Mouse (Mus musculus) small intestine, adult 2 months (tissue): ENCODE results near the gene Arpc1a.

ENCODE experiments used
- CTCF ChIP-seq: fragments of 200-500 bp; IDR thresholded peaks from 2 replicates; pipeline ENCODE4 v1.5.1; 2012; ENCODE audit warnings: low read depth, mild to moderate bottlenecking, control low read depth, inconsistent platforms, low read length, moderate library complexity, mixed read lengths; ENCODE audit not compliant: insufficient replicate concordance, insufficient read length; ENCODE audit errors: extremely low read depth
- POLR2A ChIP-seq: fragments of 200-500 bp; IDR thresholded peaks from 2 replicates; pipeline ENCODE4 v1.6.1; 2012; ENCODE audit warnings: low read depth, mild to moderate bottlenecking, control low read depth, inconsistent platforms, low read length, moderate library complexity

GRCm38 (mm10) chr5:145112566-145112965 is 28.9 kb downstream of the Arpc1a start:
- TF ChIP-seq CTCF (no peak), POLR2A (no peak)
